Mouse (Mus musculus) E14TG2a.4 (cell line): ENCODE data around the gene Tmem270.

Experiments
- H3K27me3 ChIP-seq: 2 replicates; pipeline ENCODE4 v1.6.1; 2014; ENCODE audit warnings: low read length, control low read depth; ENCODE audit not compliant: insufficient read depth
- H3K36me3 ChIP-seq: 2 replicates; pipeline ENCODE4 v1.6.1; 2014; ENCODE audit warnings: low read length, control low read depth; ENCODE audit not compliant: insufficient read depth
- H3K4me1 ChIP-seq: replicated peaks from 2 replicates; pipeline ENCODE4 v1.6.1; 2014; ENCODE audit warnings: low read depth, low read length, control low read depth
- H3K4me3 ChIP-seq: replicated peaks from 2 replicates; pipeline ENCODE4 v1.5.1; 2014; ENCODE audit warnings: mild to moderate bottlenecking, low read length
- H3K9me3 ChIP-seq: 2 replicates; pipeline ENCODE4 v1.6.1; 2014; ENCODE audit warnings: low read length, control low read depth
- CTCF ChIP-seq: conservative IDR thresholded peaks from 2 replicates; pipeline ENCODE4 v1.5.1; 2014; ENCODE audit warnings: low read length
- NANOG ChIP-seq: IDR thresholded peaks from 2 replicates; pipeline ENCODE4 v1.6.1; 2014; ENCODE audit warnings: borderline replicate concordance, low read length, mixed read lengths
- POU5F1 ChIP-seq: IDR thresholded peaks from 2 replicates; pipeline ENCODE4 v1.6.1; 2014; ENCODE audit warnings: low read length, borderline replicate concordance

The Tmem270 gene

GRCm38 (mm10) chr5:134897596-134897995 is 8.9 kb downstream of the Tmem270 start:
- Histone ChIP-seq H3K27me3 (peaks cover 7% of the 10 kb centered on the region; the same call in 1 of the 2 replicates), H3K36me3 (no peaks in the 10 kb centered on the region), H3K9me3 (no peaks in the 10 kb centered on the region), H3K4me1 (peaks cover 20% of the 10 kb centered on the region), H3K4me3 (no peak overlapping the region)
- no peak for TF ChIP-seq CTCF
- TF ChIP-seq NANOG = no peak
- no peak for TF ChIP-seq POU5F1

- Histone ChIP-seq H3K27me3 (peaks cover 7% of the 10 kb centered on the region; the same call in 1 of the 2 replicates), H3K36me3 (no peaks in the 10 kb centered on the region), H3K4me1 (peaks cover 23% of the 10 kb centered on the region), H3K4me3 (no peak overlapping the region), H3K9me3 (no peaks in the 10 kb centered on the region)
- TF ChIP-seq POU5F1 = no peak
- no peak for TF ChIP-seq NANOG
- TF ChIP-seq CTCF = no peak
Observed at GRCm38 (mm10) chr5:134896965-134897364, 9.6 kb downstream of the Tmem270 start.

DNA sequence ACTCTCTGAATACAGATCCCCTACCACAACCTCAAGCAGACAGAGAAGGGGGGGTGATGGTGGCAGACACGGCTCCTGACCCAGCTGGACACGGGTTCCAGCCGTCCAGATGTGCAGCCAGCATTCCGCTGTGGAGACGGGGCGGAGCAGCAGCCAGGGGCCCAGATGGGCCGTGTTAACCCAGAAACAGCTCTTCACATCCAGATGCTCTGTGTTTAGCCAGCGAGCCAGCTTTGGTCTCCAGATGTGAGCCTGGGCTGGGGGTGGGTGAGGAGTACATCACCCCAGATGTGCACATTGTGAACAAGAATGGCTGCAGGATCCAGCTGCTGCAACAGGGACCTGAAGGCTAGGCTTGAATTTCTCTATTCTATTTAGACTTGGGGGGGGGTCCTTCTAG is 11.2 kb downstream of the Tmem270 start:
- peaks cover 5% of the 10 kb centered on the region; the same call in 1 of the 2 replicates for H3K27me3 ChIP-seq
- TF ChIP-seq CTCF = no peak
- no peak for TF ChIP-seq NANOG
- no peaks in the 10 kb centered on the region for H3K9me3 ChIP-seq
- H3K4me1 ChIP-seq = peaks cover 31% of the 10 kb centered on the region
- no peaks in the 10 kb centered on the region for H3K36me3 ChIP-seq
- H3K4me3 ChIP-seq = no peak overlapping the region

- 0 out of 2 replicates have a peak, but pooled peaks cover 3% of the 10 kb centered on the region for H3K9me3 ChIP-seq
- TF ChIP-seq CTCF (peak; percentile 63), NANOG (no peak)
Observed at GRCm38 (mm10) chr5:134892717-134893116, 13.8 kb downstream of the Tmem270 start.

GRCm38 (mm10) chr5:134891552-134891951 is 15.0 kb downstream of the Tmem270 start:
- Histone ChIP-seq H3K36me3 (no peaks in the 10 kb centered on the region), H3K4me1 (peaks cover 28% of the 10 kb centered on the region), H3K9me3 (0 out of 2 replicates have a peak, but pooled peaks cover 3% of the 10 kb centered on the region), H3K4me3 (peak overlapping the region; percentile 26; the same call in 1 of the 2 replicates), H3K27me3 (peaks cover 7% of the 10 kb centered on the region; the same call in 1 of the 2 replicates)
- no peak for TF ChIP-seq NANOG

More at GRCm38 (mm10) chr5:134892717-134893116, 13.8 kb downstream of the Tmem270 start:
- Histone ChIP-seq H3K27me3 (0 out of 2 replicates have a peak, but pooled peaks cover 4% of the 10 kb centered on the region), H3K4me3 (no peak overlapping the region), H3K36me3 (no peaks in the 10 kb centered on the region), H3K4me1 (peaks cover 35% of the 10 kb centered on the region)

DNA sequence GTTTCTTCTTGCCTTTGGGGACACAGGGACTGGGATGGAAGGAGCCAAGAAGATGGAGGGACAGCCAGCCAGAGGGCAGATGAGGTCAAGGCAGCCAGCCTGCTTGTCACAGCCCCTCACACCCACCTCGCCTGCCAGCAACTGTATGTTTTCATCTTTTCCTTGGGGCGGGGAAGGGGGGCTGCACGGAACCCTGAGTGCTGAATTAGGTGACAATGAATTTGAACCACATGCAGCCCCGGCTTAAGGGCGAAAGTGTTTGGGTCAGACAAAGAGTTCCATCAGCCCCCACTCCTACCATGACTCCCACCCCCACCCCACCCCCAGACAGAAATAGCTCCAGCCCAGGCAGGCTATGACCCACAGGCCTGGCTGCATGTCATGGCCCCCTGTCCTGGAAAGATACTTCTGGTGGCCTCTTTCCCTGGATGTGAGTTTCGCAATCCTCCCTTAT is 15.9 kb downstream of the Tmem270 start:
- Histone ChIP-seq H3K9me3 (0 out of 2 replicates have a peak, but pooled peaks cover 3% of the 10 kb centered on the region), H3K4me1 (peaks cover 27% of the 10 kb centered on the region), H3K36me3 (no peaks in the 10 kb centered on the region), H3K4me3 (no peak overlapping the region), H3K27me3 (peaks cover 9% of the 10 kb centered on the region; the same call in 1 of the 2 replicates)
- TF ChIP-seq POU5F1 = no peak
- no peak for TF ChIP-seq NANOG
- no peak for TF ChIP-seq CTCF

DNA sequence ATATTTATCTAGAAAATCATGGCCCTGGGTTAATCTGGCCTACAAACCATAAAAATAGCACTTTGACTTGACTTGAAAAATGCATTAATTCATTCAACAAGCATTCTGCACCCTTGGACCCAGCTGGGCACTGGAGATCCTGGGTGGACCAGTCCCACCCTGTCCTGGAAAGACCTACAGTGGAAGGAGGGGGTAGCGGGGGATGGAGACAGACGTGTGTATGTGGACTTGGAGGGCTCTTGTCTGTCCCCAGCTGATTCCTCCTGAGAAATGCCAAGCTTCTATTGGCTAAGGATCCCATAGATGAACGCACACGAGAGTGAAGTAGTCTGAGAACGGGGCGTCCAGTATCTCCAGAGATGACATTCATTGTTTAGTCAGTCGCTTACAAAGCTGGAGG is 18.0 kb downstream of the Tmem270 start:
- no peak overlapping the region for H3K4me3 ChIP-seq
- 0 out of 2 replicates have a peak, but pooled peaks cover 3% of the 10 kb centered on the region for H3K9me3 ChIP-seq
- peaks cover 27% of the 10 kb centered on the region for H3K4me1 ChIP-seq
- H3K27me3 ChIP-seq = peaks cover 9% of the 10 kb centered on the region; the same call in 1 of the 2 replicates
- no peak for TF ChIP-seq POU5F1
- no peak for TF ChIP-seq NANOG
- TF ChIP-seq CTCF = no peak
- H3K36me3 ChIP-seq = no peaks in the 10 kb centered on the region

DNA sequence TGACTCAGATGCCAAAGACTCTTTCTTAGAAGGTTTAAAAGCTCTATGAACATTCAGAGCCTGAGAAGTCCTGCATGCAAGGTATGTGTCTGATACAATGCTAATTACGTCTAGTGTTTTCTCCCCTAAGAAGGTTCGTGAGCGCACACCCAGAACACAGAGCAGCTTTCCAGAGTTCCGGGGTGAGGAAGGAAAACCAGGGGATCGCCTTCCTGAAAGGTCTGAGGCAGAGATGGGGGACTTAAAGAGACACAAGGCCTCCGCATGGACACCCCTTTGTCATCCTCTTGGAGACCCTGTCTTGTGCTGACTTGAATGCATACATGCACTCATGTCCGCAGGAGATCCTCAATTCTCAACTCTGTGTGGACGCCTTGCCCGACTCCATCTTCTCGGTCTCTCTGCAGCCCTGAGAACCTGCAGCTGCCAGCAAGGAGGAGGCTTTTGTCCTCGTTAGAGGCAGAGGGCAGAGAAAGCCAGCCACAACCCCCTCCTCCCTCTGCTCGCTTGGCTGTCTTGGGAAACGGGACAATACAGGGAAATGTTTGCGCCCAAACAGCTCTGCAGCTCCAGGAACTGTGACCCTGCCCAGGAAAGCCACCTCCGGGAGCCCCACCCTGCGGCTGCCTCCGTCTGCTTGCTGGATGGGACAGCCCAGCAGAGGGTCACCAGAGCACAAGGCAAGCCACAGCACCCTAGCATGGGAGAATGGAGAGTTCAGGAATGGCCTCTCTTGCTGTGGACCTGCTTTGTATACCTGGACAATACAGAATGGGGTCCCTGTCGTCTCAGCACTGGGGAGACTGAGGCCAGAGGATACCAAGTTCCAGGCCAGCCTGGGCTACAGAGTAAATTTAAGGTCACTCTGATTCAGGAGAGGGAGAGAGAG is 18.8 kb downstream of the Tmem270 start:
- Histone ChIP-seq H3K27me3 (peaks cover 9% of the 10 kb centered on the region; the same call in 1 of the 2 replicates), H3K4me1 (peaks cover 27% of the 10 kb centered on the region), H3K4me3 (no peak overlapping the region), H3K36me3 (no peaks in the 10 kb centered on the region), H3K9me3 (0 out of 2 replicates have a peak, but pooled peaks cover 3% of the 10 kb centered on the region)
- TF ChIP-seq NANOG (no peak), CTCF (no peak), POU5F1 (no peak)

GRCm38 (mm10) chr5:134883077-134883476 is 23.5 kb downstream of the Tmem270 start:
- no peaks in the 10 kb centered on the region for H3K36me3 ChIP-seq
- TF ChIP-seq POU5F1 (no peak), CTCF (no peak), NANOG (no peak)
- peaks cover 8% of the 10 kb centered on the region for H3K27me3 ChIP-seq
- H3K9me3 ChIP-seq = no peaks in the 10 kb centered on the region
- peaks cover 8% of the 10 kb centered on the region for H3K4me1 ChIP-seq
- no peak overlapping the region for H3K4me3 ChIP-seq
